In genomic region chr3:146700051-146700450, GRCm38 (mm10) we compare ENCODE assay signal across 20 mouse cellular contexts. TPM values are rescaled to one million over a fixed set of nuclear protein-coding genes. Genes with fewer than 3 reads are reported as not detected.
DNase-seq lines count a peak whose midpoint lies in the region; ATAC-seq lines count a peak whose summit lies in the region.
"Had no signal": no experiment of that assay in that cellular context is flagged by ENCODE, and none has a peak within 500 bp of the region (broad histone marks: within the 10 kb centered on the region; RNA-seq: fewer than 3 reads in every experiment).

No protein-coding gene starts in this region.

- WGBS in heart, embryonic 11.5 days (ENCODE audit: insufficient replicate concordance), result 29% methylated on average over 11 of the region's 11 CpGs
- WGBS in heart, embryonic 16.5 days, result 39% methylated on average over 11 of the region's 11 CpGs
- WGBS in liver, embryonic 16.5 days (ENCODE audit: insufficient replicate concordance), result 20% methylated on average over 11 of the region's 11 CpGs
- WGBS in kidney, embryonic 14.5 days, result 79% methylated on average over 11 of the region's 11 CpGs

- H3K9me3 ChIP-seq in heart, embryonic 11.5 days (replicated peaks; ENCODE audit: control insufficient read depth, low read length), result no peaks in the 10 kb centered on the region
- H3K9me3 ChIP-seq in heart, embryonic 16.5 days (replicated peaks; ENCODE audit: control insufficient read depth, low read length), result no peaks in the 10 kb centered on the region
- no peaks in the 10 kb centered on the region for H3K9me3 ChIP-seq in liver, embryonic 16.5 days (replicated peaks; ENCODE audit: control insufficient read depth, low read length)
- H3K9me3 ChIP-seq in kidney, embryonic 14.5 days (ENCODE audit: control insufficient read depth, low read length), result no peaks in the 10 kb centered on the region
- H3K9me3 ChIP-seq: embryonic facial prominence, embryonic 13.5 days; forebrain, embryonic 13.5 days; midbrain, embryonic 15.5 days had no signal

- H3K27me3 ChIP-seq in heart, embryonic 11.5 days (ENCODE audit: control insufficient read depth, insufficient read depth, low read length), result no peaks in the 10 kb centered on the region
- no peaks in the 10 kb centered on the region for H3K27me3 ChIP-seq in heart, embryonic 16.5 days (ENCODE audit: control insufficient read depth, insufficient read depth, low read length)
- H3K27me3 ChIP-seq in liver, embryonic 16.5 days (ENCODE audit: control insufficient read depth, insufficient read depth, low read depth, low read length), result no peaks in the 10 kb centered on the region
- H3K27me3 ChIP-seq in kidney, embryonic 14.5 days (ENCODE audit: control insufficient read depth, insufficient read depth, low read length), result no peaks in the 10 kb centered on the region
- H3K27me3 ChIP-seq: embryonic facial prominence, embryonic 13.5 days; forebrain, embryonic 13.5 days; midbrain, embryonic 15.5 days had no signal

- intact Hi-C loops in left cerebral cortex, postnatal 10 days (cut with DNase I), result no loop called here

- ATAC-seq in heart, embryonic 11.5 days (replicated peaks; ENCODE audit: insufficient number of reproducible peaks, low FRiP score, low TSS enrichment), result peak; percentile 46; the same call in 1 of the 2 replicates
- no peak; the same call in 1 of the 2 replicates for ATAC-seq in heart, embryonic 16.5 days (replicated peaks; ENCODE audit: extremely low read depth, insufficient read depth, low FRiP score)
- ATAC-seq in liver, embryonic 16.5 days (ENCODE audit: low read depth), result peak; percentile 90
- no peak for ATAC-seq in kidney, embryonic 14.5 days (ENCODE audit: low FRiP score, low TSS enrichment)
- ATAC-seq: forebrain, embryonic 13.5 days; midbrain, embryonic 15.5 days had no signal

- H3K4me1 ChIP-seq in heart, embryonic 11.5 days (ENCODE audit: control insufficient read depth, insufficient read depth, low read length), result peaks cover 11% of the 10 kb centered on the region
- H3K4me1 ChIP-seq in heart, embryonic 16.5 days (ENCODE audit: control insufficient read depth, insufficient read depth, low read length), result peaks cover 10% of the 10 kb centered on the region; the same call in 1 of the 2 replicates
- peaks cover 19% of the 10 kb centered on the region for H3K4me1 ChIP-seq in liver, embryonic 16.5 days (ENCODE audit: control insufficient read depth, low read depth, low read length)
- H3K4me1 ChIP-seq in kidney, embryonic 14.5 days (ENCODE audit: control insufficient read depth, insufficient read depth, low read length), result no peaks in the 10 kb centered on the region
- H3K4me1 ChIP-seq: forebrain, embryonic 13.5 days; midbrain, embryonic 15.5 days had no signal

- peak overlapping the region; percentile 45 for H3K4me2 ChIP-seq in heart, embryonic 11.5 days
- H3K4me2 ChIP-seq in heart, embryonic 16.5 days (ENCODE audit: low read depth, low read length), result peak overlapping the region; percentile 46
- peak overlapping the region; percentile 60 for H3K4me2 ChIP-seq in liver, embryonic 16.5 days (ENCODE audit: low read depth, low read length)
- H3K4me2 ChIP-seq in kidney, embryonic 14.5 days (replicated peaks; ENCODE audit: low read depth, low read length), result no peak overlapping the region
- H3K4me2 ChIP-seq: embryonic facial prominence, embryonic 13.5 days; forebrain, embryonic 13.5 days; hindbrain, embryonic 14.5 days; midbrain, embryonic 15.5 days had no signal

- 0 out of 2 replicates have a peak overlapping the region, but pooled peaks have one; percentile 13 for H3K27ac ChIP-seq in heart, embryonic 11.5 days (ENCODE audit: low read depth, low read length)
- H3K27ac ChIP-seq in heart, embryonic 16.5 days (ENCODE audit: low read length), result no peak overlapping the region
- peak overlapping the region; percentile 65 for H3K27ac ChIP-seq in liver, embryonic 16.5 days (ENCODE audit: low read length)
- H3K27ac ChIP-seq in kidney, embryonic 14.5 days (ENCODE audit: low read depth, low read length), result no peak overlapping the region
- H3K27ac ChIP-seq: embryonic facial prominence, embryonic 13.5 days; forebrain, embryonic 13.5 days; hindbrain, embryonic 14.5 days; midbrain, embryonic 15.5 days had no signal

- DNase-seq in heart, postnatal 4 days, result no peak
- peak; percentile 22 for DNase-seq in c-Kit-positive CD71-positive TER-119-negative erythroid progenitor cells, embryonic 14.5 days (ENCODE audit: low read depth)
- DNase-seq in left cerebral cortex, adult 8-10 months (ENCODE audit: low spot score in 2 of 2), result no peak
- DNase-seq in left cerebral cortex, postnatal 10 days (ENCODE audit: extremely low spot score in 1 of 2, low spot score in 2 of 2), result no peak
- DNase-seq: adrenal gland, postnatal 10 days; cerebellum, postnatal 14 days; kidney, adult 18-20 months; right cerebral cortex, postnatal 25 days; thymus, adult 2 months had no signal

- peak overlapping the region; percentile 29; the same call in 1 of the 2 replicates for H3K9ac ChIP-seq in heart, embryonic 11.5 days (ENCODE audit: low read depth, low read length)
- no peak overlapping the region for H3K9ac ChIP-seq in heart, embryonic 16.5 days (ENCODE audit: low read length)
- peak overlapping the region; percentile 32; the same call in 1 of the 2 replicates for H3K9ac ChIP-seq in liver, embryonic 16.5 days (ENCODE audit: low read depth, low read length)
- H3K9ac ChIP-seq in kidney, embryonic 14.5 days (ENCODE audit: low read depth, low read length), result no peak overlapping the region
- H3K9ac ChIP-seq: embryonic facial prominence, embryonic 13.5 days; forebrain, embryonic 13.5 days; hindbrain, embryonic 14.5 days; midbrain, embryonic 15.5 days had no signal

- H3K36me3 ChIP-seq in heart, embryonic 11.5 days (ENCODE audit: control insufficient read depth, insufficient read depth, low read length), result no peaks in the 10 kb centered on the region
- H3K36me3 ChIP-seq in heart, embryonic 16.5 days (ENCODE audit: control insufficient read depth, insufficient read depth), result no peaks in the 10 kb centered on the region
- H3K36me3 ChIP-seq in liver, embryonic 16.5 days (ENCODE audit: control insufficient read depth, insufficient read depth), result no peaks in the 10 kb centered on the region
- H3K36me3 ChIP-seq in kidney, embryonic 14.5 days (ENCODE audit: control insufficient read depth, insufficient read depth, low read length), result no peaks in the 10 kb centered on the region
- H3K36me3 ChIP-seq: embryonic facial prominence, embryonic 13.5 days; midbrain, embryonic 15.5 days had no signal

- no peak overlapping the region for H3K4me3 ChIP-seq in heart, embryonic 11.5 days (ENCODE audit: low read depth, low read length)
- 0 out of 2 replicates have a peak overlapping the region, but pooled peaks have one; percentile 13 for H3K4me3 ChIP-seq in heart, embryonic 16.5 days (ENCODE audit: low read length)
- H3K4me3 ChIP-seq in liver, embryonic 16.5 days (ENCODE audit: low read depth, low read length), result peak overlapping the region; percentile 25
- H3K4me3 ChIP-seq in kidney, embryonic 14.5 days (ENCODE audit: low read length), result no peak overlapping the region
- H3K4me3 ChIP-seq: embryonic facial prominence, embryonic 13.5 days; forebrain, embryonic 13.5 days; midbrain, embryonic 15.5 days had no signal

RNA-seq across cellular contexts. Expression of gene Samd13, which starts 14.7 kb away (rescaled TPM):
- 1.2 and 1.7 TPM in 2 replicates for polyA plus RNA-seq in heart, embryonic 11.5 days (2014; fragmentation: Nextera tagmentation; extraction: Ambion mirVana)
- total RNA-seq in heart, postnatal 4 days (2021), result 1 to 10 TPM; 1.3 to 1.8 TPM
- 2.2 and 2.4 TPM in 2 replicates for polyA plus RNA-seq in heart, embryonic 16.5 days (2015; fragmentation: Nextera tagmentation; extraction: Ambion mirVana)
- 0.25 and 0.37 TPM in 2 replicates for polyA plus RNA-seq in liver, embryonic 16.5 days (2015; fragmentation: Nextera tagmentation; extraction: Ambion mirVana)
- total RNA-seq in left cerebral cortex, adult 8-10 months (2022), result under 1 TPM; 0.23 to 0.49 (median 0.45) TPM
- total RNA-seq in left cerebral cortex, postnatal 10 days (2021), result 1 to 10 TPM in 1 of 2 experiments, under 1 TPM in 1; 0.43 to 1.3 TPM
- 0.99 and 1.2 TPM in 2 replicates for polyA plus RNA-seq in kidney, embryonic 14.5 days (2014; fragmentation: Nextera tagmentation; extraction: Ambion mirVana)
- polyA plus RNA-seq: thymus, adult 2 months had no signal

RNA-seq across cellular contexts. Expression of gene 4930503B20Rik, which starts 48.9 kb away (rescaled TPM):
- polyA plus RNA-seq in heart, embryonic 11.5 days (2014; fragmentation: Nextera tagmentation; extraction: Ambion mirVana), result not detected in 2 replicates
- total RNA-seq in heart, postnatal 4 days (2021), result under 1 TPM; 0.14 TPM
- 0.17 and 0.28 TPM in 2 replicates for polyA plus RNA-seq in heart, embryonic 16.5 days (2015; fragmentation: Nextera tagmentation; extraction: Ambion mirVana)
- not detected in 2 replicates for polyA plus RNA-seq in liver, embryonic 16.5 days (2015; fragmentation: Nextera tagmentation; extraction: Ambion mirVana)
- total RNA-seq in left cerebral cortex, adult 8-10 months (2022), result not detected
- not detected for total RNA-seq in left cerebral cortex, postnatal 10 days (2021)
- not detected in 2 replicates for polyA plus RNA-seq in kidney, embryonic 14.5 days (2014; fragmentation: Nextera tagmentation; extraction: Ambion mirVana)
- total RNA-seq: adrenal gland, postnatal 10 days had no signal
- polyA plus RNA-seq: forebrain, embryonic 13.5 days; hindbrain, embryonic 14.5 days; large intestine, adult 2 months; lung, embryonic 16.5 days; midbrain, embryonic 15.5 days; neural tube, embryonic 11.5 days had no signal

Comparison
In these comparisons a context has a peak if more than half of its experiments do, and no peak if none do; other contexts are left out.
1. ATAC-seq: peak in heart, embryonic 11.5 days (single experiment) and liver, embryonic 16.5 days (single experiment); none in heart, embryonic 16.5 days (single experiment) and kidney, embryonic 14.5 days (single experiment).
2. H3K27ac ChIP-seq: peak in heart, embryonic 11.5 days (single experiment) and liver, embryonic 16.5 days (single experiment); none in heart, embryonic 16.5 days (single experiment) and kidney, embryonic 14.5 days (single experiment).
3. H3K4me3 ChIP-seq: peak in heart, embryonic 16.5 days (single experiment) and liver, embryonic 16.5 days (single experiment); none in heart, embryonic 11.5 days (single experiment) and kidney, embryonic 14.5 days (single experiment).
4. H3K9ac ChIP-seq: peak in heart, embryonic 11.5 days (single experiment) and liver, embryonic 16.5 days (single experiment); none in heart, embryonic 16.5 days (single experiment) and kidney, embryonic 14.5 days (single experiment).